Mouse (Mus musculus) lung, postnatal 4 days (tissue): Measurements from ENCODE around the gene Pqbp1.
A peak's percentile ranks its signal among the peaks of the same experiment; 100 is the strongest.

Source experiments
- DNase-seq, 2 experiments: peaks; one replicate each; pipeline ENCODE4 v3.0.0; 2021

The Pqbp1 gene

GRCm38 (mm10) chrX:7878007-7878419 lies 21.1 kb downstream of the Pqbp1 start, which contains the start of gene Pim2:
Gene Pim2, plus strand, starts transcription at chrX:7878262.
- DNase-seq: peak; percentile 84 to 91

- DNase-seq: no peak
These were observed 29.2 kb downstream of the Pqbp1 start for GRCm38 (mm10) chrX:7869826-7870225.

GRCm38 (mm10) chrX:7868506-7868905 lies 30.6 kb downstream of the Pqbp1 start:
- DNase-seq: no peak

DNA sequence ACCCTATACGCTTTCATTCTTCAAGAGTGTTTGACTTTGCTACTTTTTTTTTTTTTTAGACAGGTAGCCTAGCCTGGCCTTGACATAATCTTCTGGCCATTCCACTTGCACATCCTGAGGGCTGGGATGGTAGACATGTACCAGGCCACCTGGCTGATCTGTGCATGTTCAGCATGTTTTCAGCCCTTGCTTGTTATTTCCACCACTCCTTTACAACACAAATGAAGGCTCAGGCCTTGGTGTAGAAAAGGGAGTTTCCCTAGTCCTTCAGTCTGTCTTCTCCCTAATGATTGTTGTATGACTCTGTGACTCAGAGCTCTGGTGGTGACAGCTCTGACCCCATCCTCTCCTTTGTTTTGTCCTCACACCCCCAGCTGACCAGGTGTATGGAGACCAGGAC lies 31.9 kb downstream of the Pqbp1 start:
- no peak for DNase-seq

DNA sequence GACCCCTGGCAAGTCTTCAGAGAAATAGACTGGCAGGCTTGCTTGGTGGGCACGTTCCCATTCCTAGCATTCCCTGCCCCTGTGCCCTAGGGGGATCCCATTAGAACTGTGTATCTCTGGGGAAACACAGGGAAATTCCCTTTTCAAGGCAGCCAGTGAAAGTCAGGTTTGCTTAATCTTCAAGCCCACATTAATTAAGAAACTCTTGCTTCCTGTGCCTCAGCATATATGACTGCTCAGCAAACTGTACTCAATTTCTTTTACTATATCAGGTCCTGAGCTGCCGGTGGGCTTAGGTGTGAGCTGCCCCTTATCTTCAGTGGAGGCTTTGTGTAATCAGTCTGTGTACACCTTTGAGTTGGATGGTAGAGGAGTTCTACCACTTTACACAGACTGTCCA lies 33.3 kb downstream of the Pqbp1 start:
- DNase-seq: no peak

DNA sequence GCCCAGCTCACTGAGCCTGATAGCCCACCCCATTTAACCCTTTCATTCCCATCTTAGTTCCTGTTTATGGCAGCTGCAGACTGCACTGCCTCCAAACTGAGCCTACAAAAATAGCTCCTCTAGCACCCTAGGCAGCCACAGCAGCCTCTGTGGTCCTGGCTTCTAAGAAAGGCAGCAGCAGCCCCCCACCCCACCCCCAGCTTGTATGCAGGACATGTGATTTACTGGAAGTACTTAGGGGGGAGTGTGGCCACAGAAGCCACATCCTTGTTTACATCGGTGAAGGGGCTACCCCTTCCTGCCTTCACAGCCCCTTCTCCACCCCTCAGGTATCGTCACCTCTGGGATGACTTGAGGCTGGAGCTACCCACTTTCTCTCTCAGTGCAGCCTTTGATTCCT lies 33.7 kb downstream of the Pqbp1 start:
- no peak for DNase-seq

- no peak for DNase-seq
These were observed 34.5 kb downstream of the Pqbp1 start for GRCm38 (mm10) chrX:7864551-7864950.

- no peak for DNase-seq
These were observed 35.9 kb downstream of the Pqbp1 start for GRCm38 (mm10) chrX:7863181-7863580.

- no peak for DNase-seq
These were observed 39.8 kb downstream of the Pqbp1 start for GRCm38 (mm10) chrX:7859191-7859753.

DNA sequence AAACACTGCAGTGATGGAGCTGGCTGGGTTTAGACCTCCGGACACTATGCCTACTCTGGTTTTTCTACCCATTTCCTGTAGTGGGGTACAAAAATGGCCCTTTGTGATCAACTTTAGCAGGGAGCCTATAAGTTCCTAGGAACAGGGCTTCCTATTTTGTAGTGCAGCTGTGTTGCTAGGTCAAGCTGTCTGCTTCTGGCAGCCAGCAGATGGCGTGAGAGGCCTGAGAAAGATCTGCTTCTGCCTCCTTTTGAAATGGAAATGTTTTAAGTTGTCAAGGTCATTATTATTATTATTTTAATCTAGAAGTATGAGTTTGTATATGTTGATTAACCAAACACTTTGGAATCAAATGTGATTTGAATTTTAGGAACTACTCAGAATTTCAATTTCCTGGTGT lies 44.5 kb downstream of the Pqbp1 start:
- peak; percentile 31 to 47 for DNase-seq

DNA sequence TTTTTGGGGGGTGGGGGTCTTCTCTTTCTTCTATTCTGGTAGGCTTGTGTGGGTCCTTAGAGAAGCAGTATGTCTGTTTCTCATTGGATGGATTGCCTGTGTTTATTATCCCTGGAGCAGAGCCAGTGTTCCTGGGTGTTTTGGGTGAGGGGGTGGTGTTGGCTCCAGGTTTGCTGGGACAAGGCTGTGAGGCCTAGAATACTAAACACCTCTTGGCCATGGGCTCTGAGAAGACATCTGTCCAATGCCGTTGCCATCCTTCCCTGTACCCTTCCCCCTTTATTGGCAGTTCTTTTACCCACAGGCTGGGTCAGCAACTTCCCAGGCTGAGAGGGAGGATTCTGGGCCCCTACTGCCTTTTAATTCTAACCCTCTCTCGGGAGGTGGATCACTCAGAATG lies 51.2 kb downstream of the Pqbp1 start:
- no peak for DNase-seq
